Mouse (Mus musculus): ENCODE measurements at regions not wholly inside any gene's neighbourhood (a gene's known extent, or its start where the extent isn't known, plus 50 kb on each side); places are given as distances from the start of the nearest gene placed in this dataset.

GRCm38 (mm10) chr1:138011581-138011980 lies 163.9 kb downstream of the Ptprc start:
- intact Hi-C loops (cut with DNase I) = no loop called here

GRCm38 (mm10) chr1:138010910-138011477 lies 164.5 kb downstream of the Ptprc start:
- intact Hi-C loops (cut with DNase I) = no loop called here

GRCm38 (mm10) chr1:138006811-138007210 lies 168.7 kb downstream of the Ptprc start:
- intact Hi-C loops (cut with DNase I) = no loop called here

- intact Hi-C loops (cut with DNase I) = no loop called here
Observed at GRCm38 (mm10) chr1:138004319-138004718, 171.2 kb downstream of the Ptprc start.

- intact Hi-C loops (cut with DNase I) = no loop called here
Observed at GRCm38 (mm10) chr1:137999268-137999900, 176.1 kb downstream of the Ptprc start.

GRCm38 (mm10) chr1:137996041-137996440 lies 179.5 kb downstream of the Ptprc start:
- intact Hi-C loops (cut with DNase I) = no loop called here

GRCm38 (mm10) chr1:137991936-137992335 lies 183.6 kb downstream of the Ptprc start:
- intact Hi-C loops (cut with DNase I) = no loop called here

GRCm38 (mm10) chr1:137991412-137991811 lies 184.1 kb downstream of the Ptprc start:
- intact Hi-C loops (cut with DNase I) = no loop called here

- intact Hi-C loops (cut with DNase I) = no loop called here
Observed at GRCm38 (mm10) chr1:137973406-137973805, 202.1 kb downstream of the Ptprc start.

- intact Hi-C loops (cut with DNase I) = no loop called here
Observed at GRCm38 (mm10) chr1:137972620-137973350, 202.7 kb downstream of the Ptprc start.

- intact Hi-C loops (cut with DNase I) = no loop called here
Observed at GRCm38 (mm10) chr1:137966151-137966836, 209.2 kb downstream of the Ptprc start.

- intact Hi-C loops (cut with DNase I) = no loop called here
Observed at GRCm38 (mm10) chr1:137963656-137964055, 211.9 kb downstream of the Ptprc start.

- intact Hi-C loops (cut with DNase I) = no loop called here
Observed at GRCm38 (mm10) chr1:137958040-137958439, 217.5 kb downstream of the Ptprc start.

GRCm38 (mm10) chr1:137955993-137956392 lies 219.5 kb downstream of the Ptprc start:
- intact Hi-C loops (cut with DNase I) = no loop called here

GRCm38 (mm10) chr1:137955139-137955538 lies 220.4 kb downstream of the Ptprc start:
- intact Hi-C loops (cut with DNase I) = no loop called here

GRCm38 (mm10) chr1:137953369-137953768 lies 222.1 kb downstream of the Ptprc start:
- intact Hi-C loops (cut with DNase I) = no loop called here

GRCm38 (mm10) chr1:137952777-137953176 lies 222.7 kb downstream of the Ptprc start:
- intact Hi-C loops (cut with DNase I) = no loop called here

GRCm38 (mm10) chr1:137947900-137948299 lies 227.6 kb downstream of the Ptprc start:
- intact Hi-C loops (cut with DNase I) = no loop called here

GRCm38 (mm10) chr1:137941776-137942522 lies 233.6 kb downstream of the Ptprc start:
- intact Hi-C loops (cut with DNase I) = no loop called here

- intact Hi-C loops (cut with DNase I) = no loop called here
Observed at GRCm38 (mm10) chr1:137935746-137936145, 239.8 kb downstream of the Ptprc start.

- intact Hi-C loops (cut with DNase I) = no loop called here
Observed at GRCm38 (mm10) chr1:137929764-137930163, 245.7 kb downstream of the Ptprc start.
